Mouse (Mus musculus): ENCODE data around the gene Spint1. TPM values are rescaled to one million over a fixed set of nuclear protein-coding genes. Genes with fewer than 3 reads are reported as not detected.

Gene Spint1
- polyA plus RNA-seq (2012; rRNA removed) = 0.11 and 0.27 TPM in 2 replicates
- 0.11 and 0.13 TPM in 2 replicates for polyA plus RNA-seq (2014; fragmentation: Nextera tagmentation; extraction: Ambion mirVana)

GRCm38 (mm10) chr2:119237210-119237870 is at the start of gene Spint1:
Gene Spint1, plus strand, starts transcription at chr2:119237362.
- no peak for ATAC-seq (ENCODE audit: insufficient read depth)
- H3K4me3 ChIP-seq (ENCODE audit: insufficient read depth in 1 of 2, low read depth in 2 of 2, low read length in 2 of 2) = peak within 1 kb of the TSS; percentile 2 to 41; a peak in 3 of 4 replicates
- DNase-seq (ENCODE audit: low read depth in 3 of 3, low spot score in 3 of 3) = no peak
- peaks cover 42% of the 10 kb centered on the region for H3K27me3 ChIP-seq (ENCODE audit: control insufficient read depth, insufficient read depth, low read length)
- H3K4me1 ChIP-seq (replicated peaks; ENCODE audit: control insufficient read depth in 2 of 2, insufficient read depth in 2 of 2, low read length in 1 of 2) = no peaks in the 10 kb centered on the region
- H3K4me2 ChIP-seq (ENCODE audit: low read depth) = peak within 1 kb of the TSS; percentile 55
- 3% methylated on average over 70 of the region's 73 CpGs for WGBS (ENCODE audit: insufficient replicate concordance)
- no peaks in the 10 kb centered on the region for H3K9me3 ChIP-seq (ENCODE audit: control insufficient read depth, low read length)
- no peak within 1 kb of the TSS for H3K9ac ChIP-seq (replicated peaks)
- H3K27ac ChIP-seq = no peak within 1 kb of the TSS
- H3K36me3 ChIP-seq (replicated peaks; ENCODE audit: control insufficient read depth, insufficient read depth, low read depth) = no peaks in the 10 kb centered on the region
- TF ChIP-seq EP300 (IDR thresholded peaks at IDR 0.05; ENCODE audit: low read depth) (no peak), CTCF (IDR thresholded peaks at IDR 0.05; ENCODE audit: low read depth) (no peak)

- Histone ChIP-seq H3K9ac (replicated peaks) (0 out of 2 replicates have a peak overlapping the region, but pooled peaks have one; percentile 43), H3K27ac (no peak overlapping the region), H3K4me3 (ENCODE audit: insufficient read depth in 1 of 2, low read depth in 2 of 2, low read length in 2 of 2) (peak overlapping the region; percentile 45 to 62), H3K9me3 (ENCODE audit: control insufficient read depth, low read length) (no peaks in the 10 kb centered on the region), H3K4me2 (ENCODE audit: low read depth) (peak overlapping the region; percentile 89), H3K27me3 (ENCODE audit: control insufficient read depth, insufficient read depth, low read length) (no peaks in the 10 kb centered on the region), H3K36me3 (replicated peaks; ENCODE audit: control insufficient read depth, insufficient read depth, low read depth) (no peaks in the 10 kb centered on the region), H3K4me1 (replicated peaks; ENCODE audit: control insufficient read depth in 2 of 2, insufficient read depth in 2 of 2, low read length in 1 of 2) (peaks cover 0 to 3% of the 10 kb centered on the region in 2 experiments; a peak in 1 of 4 replicates)
- DNase-seq (ENCODE audit: low read depth in 3 of 3, low spot score in 3 of 3) (peak; percentile 57 to 75 (median 65)), ATAC-seq (ENCODE audit: insufficient read depth) (peak; percentile 89)
- WGBS (ENCODE audit: insufficient replicate concordance) = 5% methylated on average over 15 of the region's 15 CpGs
- TF ChIP-seq CTCF (IDR thresholded peaks at IDR 0.05; ENCODE audit: low read depth) (peak; percentile 95), EP300 (IDR thresholded peaks at IDR 0.05; ENCODE audit: low read depth) (no peak)
Measured at GRCm38 (mm10) chr2:119189029-119189710, 48.0 kb upstream of the Spint1 start.

- no peak for DNase-seq (ENCODE audit: low read depth in 3 of 3, low spot score in 3 of 3)
- Histone ChIP-seq H3K36me3 (replicated peaks; ENCODE audit: control insufficient read depth, insufficient read depth, low read depth) (no peaks in the 10 kb centered on the region), H3K27ac (no peak overlapping the region), H3K4me1 (replicated peaks; ENCODE audit: control insufficient read depth in 2 of 2, insufficient read depth in 2 of 2, low read length in 1 of 2) (peaks cover 0 to 3% of the 10 kb centered on the region in 2 experiments; a peak in 1 of 4 replicates), H3K9ac (replicated peaks) (no peak overlapping the region), H3K4me2 (ENCODE audit: low read depth) (no peak overlapping the region), H3K4me3 (ENCODE audit: insufficient read depth in 1 of 2, low read depth in 2 of 2, low read length in 2 of 2) (no peak overlapping the region), H3K27me3 (ENCODE audit: control insufficient read depth, insufficient read depth, low read length) (no peaks in the 10 kb centered on the region), H3K9me3 (ENCODE audit: control insufficient read depth, low read length) (no peaks in the 10 kb centered on the region)
- ATAC-seq (ENCODE audit: insufficient read depth) = no peak
- 61% methylated on average over 5 of the region's 5 CpGs for WGBS (ENCODE audit: insufficient replicate concordance)
- no peak for TF ChIP-seq EP300 (IDR thresholded peaks at IDR 0.05; ENCODE audit: low read depth)
- no peak for TF ChIP-seq CTCF (IDR thresholded peaks at IDR 0.05; ENCODE audit: low read depth)
Measured at GRCm38 (mm10) chr2:119190969-119191368, 46.2 kb upstream of the Spint1 start.

- H3K9me3 ChIP-seq (ENCODE audit: control insufficient read depth, low read length) = no peaks in the 10 kb centered on the region
- DNase-seq (ENCODE audit: low read depth in 3 of 3, low spot score in 3 of 3) = no peak
- ATAC-seq (ENCODE audit: insufficient read depth) = no peak
- no peak overlapping the region for H3K27ac ChIP-seq
- H3K36me3 ChIP-seq (replicated peaks; ENCODE audit: control insufficient read depth, insufficient read depth, low read depth) = no peaks in the 10 kb centered on the region
- peaks cover 0 to 7% of the 10 kb centered on the region in 2 experiments; a peak in 1 of 4 replicates for H3K4me1 ChIP-seq (replicated peaks; ENCODE audit: control insufficient read depth in 2 of 2, insufficient read depth in 2 of 2, low read length in 1 of 2)
- no peak overlapping the region for H3K4me3 ChIP-seq (ENCODE audit: insufficient read depth in 1 of 2, low read depth in 2 of 2, low read length in 2 of 2)
- H3K9ac ChIP-seq (replicated peaks) = no peak overlapping the region
- H3K4me2 ChIP-seq (ENCODE audit: low read depth) = no peak overlapping the region
- 82% methylated on average over 5 of the region's 5 CpGs for WGBS (ENCODE audit: insufficient replicate concordance)
- H3K27me3 ChIP-seq (ENCODE audit: control insufficient read depth, insufficient read depth, low read length) = no peaks in the 10 kb centered on the region
- TF ChIP-seq EP300 (IDR thresholded peaks at IDR 0.05; ENCODE audit: low read depth) = no peak
Measured at GRCm38 (mm10) chr2:119194140-119194539, 43.0 kb upstream of the Spint1 start.
